Mouse (Mus musculus) kidney, embryonic 16.5 days (tissue): ENCODE data around the gene Mcidas. TPM values are rescaled to one million over a fixed set of nuclear protein-coding genes. Genes with fewer than 3 reads are reported as not detected.

ENCODE experiments used
- ATAC-seq: fragments of 200-750 bp; cut with Nextera tagmentation; 2 replicates; pipeline ENCODE4 v1.8.0; 2017; ENCODE audit warnings: moderate TSS enrichment; ENCODE audit not compliant: low FRiP score, low TSS enrichment
- H3K27ac ChIP-seq: fragments of 300-500 bp; sonication (generic); 2 replicates; pipeline ENCODE4 v1.5.1; 2014; ENCODE audit warnings: low read length
- H3K27me3 ChIP-seq: fragments of 300-500 bp; sonication (generic); 2 replicates; pipeline ENCODE4 v1.6.1; 2014; ENCODE audit warnings: low read length, control low read depth, mixed read lengths; ENCODE audit not compliant: insufficient read depth
- H3K36me3 ChIP-seq: fragments of 300-500 bp; sonication (generic); 2 replicates; pipeline ENCODE4 v1.6.1; 2014; ENCODE audit warnings: low read length, control low read depth, mixed read lengths; ENCODE audit not compliant: insufficient read depth
- H3K4me1 ChIP-seq: fragments of 300-500 bp; sonication (generic); 2 replicates; pipeline ENCODE4 v1.6.1; 2014; ENCODE audit warnings: low read length, control low read depth, mixed read lengths; ENCODE audit not compliant: insufficient read depth
- H3K4me2 ChIP-seq: fragments of 300-500 bp; sonication (generic); replicated peaks from 2 replicates; pipeline ENCODE4 v1.6.1; 2014; ENCODE audit warnings: low read depth, low read length
- H3K4me3 ChIP-seq: fragments of 300-500 bp; sonication (generic); 2 replicates; pipeline ENCODE4 v1.5.1; 2014; ENCODE audit warnings: mild to moderate bottlenecking, low read length
- H3K9ac ChIP-seq: fragments of 300-500 bp; sonication (generic); replicated peaks from 2 replicates; pipeline ENCODE4 v1.6.1; 2014; ENCODE audit warnings: low read length
- H3K9me3 ChIP-seq: fragments of 300-500 bp; sonication (generic); 2 replicates; pipeline ENCODE4 v1.6.1; 2016; ENCODE audit warnings: low read length, control low read depth
- WGBS: fragments of 180-500 bp; shearing (Covaris S2); extraction: QIAGEN DNeasy Blood & Tissue Kit; methylation state at CpG from one replicate; pipeline ENCODE4 v1.1.7; 2014; 5-methylcytosine and 5-hydroxymethylcytosine counted together
- polyA plus RNA-seq: library from polyadenylated mRNA; unstranded; fragments of >200 nt; fragmentation: Nextera tagmentation; extraction: Ambion mirVana; gene quantifications from 2 replicates; pipeline ENCODE4 v1.2.1, GENCODE M21; 2015

Gene Mcidas
- polyA plus RNA-seq, 1 experiment from 2014 or later: 0.34 TPM

DNA sequence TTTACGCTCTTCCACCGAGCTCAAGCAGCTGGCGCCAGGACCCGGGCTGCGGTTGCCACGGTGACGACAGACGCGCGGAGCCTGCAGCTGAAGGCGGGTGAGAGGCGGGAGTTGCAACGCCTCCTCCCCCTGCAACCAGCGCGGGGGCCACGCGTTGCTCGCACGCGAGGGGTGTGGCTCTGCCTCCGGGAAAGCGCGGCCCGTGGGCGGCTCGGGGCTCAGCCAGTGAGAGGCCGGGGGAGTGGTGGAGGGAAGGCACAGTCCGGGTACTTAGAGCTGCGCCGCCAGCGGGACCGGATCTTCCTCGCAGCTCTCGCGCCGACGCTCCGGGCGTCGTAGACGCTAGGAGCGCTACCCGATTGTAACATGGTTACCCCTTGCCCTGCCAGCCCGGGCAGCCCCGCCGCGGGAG is 6.1 kb upstream of the Mcidas start, which contains the start of gene Ccno:
Ccno (plus strand) TSS at position 271 of the 412 bp plus-strand sequence.
- peak; percentile 97 for ATAC-seq
- WGBS: under 1% methylated on average over 46 of the region's 47 CpGs
- H3K27ac ChIP-seq: no peak within 1 kb of the TSS

DNA sequence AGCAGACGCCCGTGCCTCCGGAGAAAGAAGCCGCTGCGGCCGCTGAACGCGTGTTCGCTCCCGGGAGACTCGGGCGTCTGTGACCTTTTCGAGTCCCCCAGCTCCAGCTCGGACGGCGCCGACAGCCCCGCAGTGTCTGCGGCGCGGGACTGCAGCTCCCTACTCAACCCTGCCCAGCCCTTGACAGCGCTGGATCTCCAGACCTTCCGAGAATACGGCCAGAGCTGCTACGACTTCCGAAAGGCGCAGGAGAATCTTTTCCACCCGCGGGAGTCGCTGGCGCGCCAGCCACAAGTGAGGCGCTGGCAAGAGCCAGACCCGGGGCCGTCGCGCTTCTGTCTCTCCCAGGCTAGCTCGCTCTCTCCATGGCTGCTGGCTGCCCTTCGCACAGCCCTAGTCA is 5.7 kb upstream of the Mcidas start:
- Histone ChIP-seq H3K4me1 (peaks cover 37% of the 10 kb centered on the region), H3K27me3 (peaks cover 71% of the 10 kb centered on the region), H3K27ac (no peak overlapping the region), H3K4me3 (peak overlapping the region; percentile 63), H3K9me3 (no peaks in the 10 kb centered on the region), H3K9ac (peak overlapping the region; percentile 54), H3K36me3 (no peaks in the 10 kb centered on the region), H3K4me2 (peak overlapping the region; percentile 99)
- ATAC-seq: peak; percentile 40
- under 1% methylated on average over 39 of the region's 39 CpGs for WGBS

More for the DNA sequence above, 6.1 kb upstream of the Mcidas start, which contains the start of gene Ccno:
- peaks cover 67% of the 10 kb centered on the region for H3K27me3 ChIP-seq
- no peaks in the 10 kb centered on the region for H3K9me3 ChIP-seq
- H3K4me2 ChIP-seq: peak within 1 kb of the TSS; percentile 99
- no peaks in the 10 kb centered on the region for H3K36me3 ChIP-seq
- peak within 1 kb of the TSS; percentile 63 for H3K4me3 ChIP-seq
- H3K9ac ChIP-seq: peak within 1 kb of the TSS; percentile 54
- H3K4me1 ChIP-seq: peaks cover 37% of the 10 kb centered on the region

DNA sequence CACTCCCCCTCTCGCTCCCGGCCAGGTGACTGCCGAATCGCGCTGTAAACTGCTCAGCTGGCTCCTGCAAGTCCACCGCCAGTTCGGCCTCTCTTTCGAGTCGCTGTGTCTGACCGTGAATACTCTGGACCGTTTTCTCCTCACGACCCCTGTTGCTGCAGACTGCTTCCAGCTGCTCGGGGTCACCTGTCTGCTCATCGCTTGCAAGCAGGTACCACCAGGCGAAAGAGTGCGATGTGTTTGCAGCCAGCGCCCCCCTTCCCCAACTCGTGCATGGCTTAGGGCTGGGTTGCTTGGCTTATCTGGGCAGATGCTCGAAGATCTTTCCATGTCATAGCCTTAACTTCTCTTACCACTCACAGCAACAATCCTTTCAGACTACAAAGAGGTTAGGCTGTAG is 4.8 kb upstream of the Mcidas start:
- Histone ChIP-seq H3K27ac (no peak overlapping the region), H3K36me3 (no peaks in the 10 kb centered on the region), H3K4me2 (peak overlapping the region; percentile 99), H3K4me1 (peaks cover 45% of the 10 kb centered on the region), H3K4me3 (peak overlapping the region; percentile 63), H3K27me3 (peaks cover 80% of the 10 kb centered on the region), H3K9me3 (no peaks in the 10 kb centered on the region), H3K9ac (no peak overlapping the region)
- 1% methylated on average over 19 of the region's 19 CpGs for WGBS
- ATAC-seq: no peak

DNA sequence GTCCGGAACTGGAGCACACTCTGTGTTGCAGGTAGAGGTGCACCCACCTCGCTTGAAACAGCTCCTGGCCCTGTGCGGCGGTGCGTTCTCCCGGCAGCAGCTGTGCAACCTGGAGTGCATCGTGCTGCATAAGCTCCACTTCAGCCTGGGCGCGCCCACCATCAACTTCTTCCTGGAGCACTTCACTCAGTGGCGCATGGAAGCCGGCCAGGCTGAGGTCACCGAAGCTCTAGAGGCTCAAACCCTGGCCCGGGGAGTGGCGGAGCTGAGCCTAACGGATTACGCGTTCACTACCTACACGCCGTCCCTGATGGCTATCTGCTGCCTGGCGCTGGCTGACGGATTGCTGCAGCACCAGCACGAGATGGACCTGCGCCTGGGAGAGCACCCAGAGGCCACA is 4.1 kb upstream of the Mcidas start:
- H3K36me3 ChIP-seq: no peaks in the 10 kb centered on the region
- H3K4me3 ChIP-seq: peak overlapping the region; percentile 8; the same call in 1 of the 2 replicates
- no peak overlapping the region for H3K27ac ChIP-seq
- H3K27me3 ChIP-seq: peaks cover 82% of the 10 kb centered on the region
- WGBS: 2% methylated on average over 23 of the region's 23 CpGs
- H3K9ac ChIP-seq: no peak overlapping the region
- H3K4me2 ChIP-seq: peak overlapping the region; percentile 33
- no peak for ATAC-seq
- H3K4me1 ChIP-seq: peaks cover 49% of the 10 kb centered on the region
- H3K9me3 ChIP-seq: no peaks in the 10 kb centered on the region

DNA sequence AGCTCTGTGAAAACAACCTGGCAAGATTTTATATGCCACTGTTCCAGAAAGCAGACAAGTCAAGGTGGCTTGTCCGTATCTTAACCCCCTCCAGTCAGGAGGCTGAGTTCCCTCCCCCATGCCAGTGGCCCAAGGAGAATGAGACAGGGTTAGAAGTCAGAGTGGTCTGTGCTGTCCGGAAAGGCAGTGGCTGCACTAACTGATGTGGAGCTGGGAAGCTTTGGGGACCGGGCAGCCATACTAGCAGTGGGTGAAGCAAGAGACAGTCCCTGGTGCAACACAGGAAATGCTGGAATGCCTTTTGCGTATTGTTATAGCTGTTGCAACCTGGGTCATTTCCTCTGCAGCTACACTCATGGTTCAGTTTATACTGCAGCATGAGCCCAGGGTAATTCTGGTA is 3.3 kb upstream of the Mcidas start:
- Histone ChIP-seq H3K36me3 (no peaks in the 10 kb centered on the region), H3K4me2 (peak overlapping the region; percentile 12; the same call in 1 of the 2 replicates), H3K9me3 (no peaks in the 10 kb centered on the region), H3K27ac (no peak overlapping the region), H3K27me3 (peaks cover 89% of the 10 kb centered on the region), H3K9ac (no peak overlapping the region), H3K4me1 (peaks cover 49% of the 10 kb centered on the region), H3K4me3 (no peak overlapping the region)
- no peak for ATAC-seq
- WGBS: 11% methylated on average over 4 of the region's 4 CpGs

DNA sequence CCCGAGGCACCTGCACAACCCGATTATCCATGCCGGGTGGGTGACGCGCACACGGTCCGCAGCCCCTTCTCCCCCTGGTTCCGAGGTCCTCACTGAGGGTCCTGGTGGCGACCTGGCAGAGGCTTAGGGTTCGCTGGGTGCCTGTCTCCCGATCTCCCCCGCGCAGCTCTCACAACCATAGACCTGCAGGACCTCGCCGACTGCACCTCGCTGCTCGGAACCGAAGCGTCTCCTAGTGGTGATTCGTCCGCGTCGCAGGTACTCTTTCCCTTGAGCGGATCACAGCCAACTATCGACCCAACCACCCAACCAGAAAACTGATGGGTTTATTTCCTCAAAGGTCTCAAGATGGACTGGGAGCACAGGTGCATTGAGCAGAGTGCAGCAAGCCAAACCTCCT is 546 bp downstream of the Mcidas start:
- Histone ChIP-seq H3K27ac (no peak overlapping the region), H3K9me3 (no peaks in the 10 kb centered on the region), H3K27me3 (peaks cover 93% of the 10 kb centered on the region), H3K4me3 (peak overlapping the region; percentile 51), H3K4me2 (peak overlapping the region; percentile 84), H3K36me3 (no peaks in the 10 kb centered on the region), H3K9ac (no peak overlapping the region), H3K4me1 (peaks cover 38% of the 10 kb centered on the region)
- peak; percentile 67 for ATAC-seq
- 0% methylated on average over 25 of the region's 25 CpGs for WGBS

DNA sequence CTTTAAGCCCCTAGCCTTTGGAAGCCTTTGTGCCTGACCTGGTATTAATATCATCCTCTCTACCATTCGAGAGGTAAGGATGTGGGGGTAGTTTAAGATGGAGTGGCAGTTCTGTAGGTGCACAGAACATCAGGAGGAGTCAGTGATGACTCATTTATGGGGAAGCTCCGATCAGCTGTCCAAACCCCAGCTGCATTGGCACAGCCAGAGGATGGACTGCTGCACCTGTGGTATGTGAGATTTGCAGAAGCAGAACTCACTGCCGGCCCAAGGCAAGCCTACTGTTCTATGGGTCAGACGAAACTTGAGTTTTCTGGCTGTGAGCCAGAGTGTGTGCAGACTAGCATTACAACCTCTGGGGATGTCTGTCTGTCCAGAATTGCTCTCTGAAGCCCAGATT is 2.8 kb downstream of the Mcidas start:
- no peak overlapping the region for H3K4me2 ChIP-seq
- peaks cover 88% of the 10 kb centered on the region for H3K27me3 ChIP-seq
- peaks cover 23% of the 10 kb centered on the region for H3K4me1 ChIP-seq
- WGBS: 45% methylated on average over 4 of the region's 4 CpGs
- no peak overlapping the region for H3K27ac ChIP-seq
- ATAC-seq: no peak
- H3K4me3 ChIP-seq: no peak overlapping the region
- no peaks in the 10 kb centered on the region for H3K9me3 ChIP-seq
- H3K9ac ChIP-seq: no peak overlapping the region
- H3K36me3 ChIP-seq: no peaks in the 10 kb centered on the region

DNA sequence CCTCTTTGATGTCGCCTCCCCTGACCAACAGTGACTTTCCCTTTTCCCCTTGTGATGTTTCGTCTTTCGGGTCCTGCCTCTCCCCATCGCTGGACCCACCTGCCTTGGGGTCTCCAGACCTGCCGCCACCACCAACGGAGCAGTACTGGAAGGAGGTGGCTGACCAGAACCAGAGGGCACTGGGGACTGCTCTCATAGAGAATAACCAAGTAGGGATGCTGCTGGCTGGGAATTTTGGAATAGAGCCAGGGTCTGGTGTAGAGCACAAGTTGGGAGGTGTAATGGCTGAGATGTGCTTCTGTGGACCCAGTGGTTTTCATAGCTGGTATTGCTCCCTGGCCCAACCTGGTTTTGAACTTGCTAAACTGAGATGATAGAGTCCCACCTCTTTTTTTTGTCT is 3.7 kb downstream of the Mcidas start:
- WGBS: 71% methylated on average over 6 of the region's 6 CpGs
- Histone ChIP-seq H3K27ac (no peak overlapping the region), H3K4me2 (no peak overlapping the region), H3K4me3 (no peak overlapping the region), H3K27me3 (peaks cover 87% of the 10 kb centered on the region), H3K4me1 (peaks cover 23% of the 10 kb centered on the region), H3K9me3 (no peaks in the 10 kb centered on the region), H3K36me3 (no peaks in the 10 kb centered on the region), H3K9ac (no peak overlapping the region)
- ATAC-seq: no peak

DNA sequence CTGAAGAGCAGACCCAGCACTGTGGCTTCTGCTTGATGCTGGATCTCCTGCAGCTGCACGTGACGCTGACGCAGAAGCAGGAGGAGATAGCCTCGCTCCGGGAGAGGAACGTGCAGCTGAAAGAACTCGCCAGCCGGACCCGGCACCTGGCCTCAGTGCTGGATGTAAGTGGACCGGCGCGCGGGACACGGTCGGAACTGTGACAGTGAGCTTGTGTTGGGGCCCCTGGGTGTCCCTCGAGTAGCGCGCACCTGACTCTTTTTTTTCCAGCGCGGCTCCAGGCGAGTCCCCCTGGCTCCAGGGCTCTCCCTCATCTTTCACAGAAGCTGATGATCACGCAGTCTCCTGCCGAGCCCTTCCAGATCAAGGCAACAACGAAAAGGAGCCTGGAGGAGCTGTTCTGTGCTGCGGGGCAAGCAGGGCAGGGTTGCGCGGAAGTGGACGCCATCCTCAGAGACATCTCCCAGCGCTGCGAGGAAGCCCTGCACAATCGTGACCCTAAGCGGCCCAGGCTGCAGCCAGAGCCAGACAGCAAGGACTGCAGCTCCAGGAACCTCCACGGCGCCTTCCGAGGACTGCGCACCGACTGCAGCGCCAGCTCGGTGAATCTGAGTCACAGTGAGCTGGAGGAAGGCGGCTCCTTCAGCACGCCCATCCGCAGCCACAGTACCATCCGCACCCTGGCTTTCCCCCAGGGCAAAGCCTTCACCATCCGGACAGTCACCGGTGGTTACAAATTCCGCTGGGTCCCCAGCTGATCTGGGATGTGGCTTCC is 5.0 kb downstream of the Mcidas start:
- peak; percentile 42; the same call in 1 of the 2 replicates for ATAC-seq
- WGBS: under 1% methylated on average over 46 of the region's 46 CpGs
- H3K4me1 ChIP-seq: peaks cover 17% of the 10 kb centered on the region
- H3K36me3 ChIP-seq: no peaks in the 10 kb centered on the region
- no peak overlapping the region for H3K27ac ChIP-seq
- peak overlapping the region; percentile 62 for H3K9ac ChIP-seq
- no peaks in the 10 kb centered on the region for H3K9me3 ChIP-seq
- H3K4me2 ChIP-seq: peak overlapping the region; percentile 88
- H3K4me3 ChIP-seq: peak overlapping the region; percentile 51
- H3K27me3 ChIP-seq: peaks cover 76% of the 10 kb centered on the region

DNA sequence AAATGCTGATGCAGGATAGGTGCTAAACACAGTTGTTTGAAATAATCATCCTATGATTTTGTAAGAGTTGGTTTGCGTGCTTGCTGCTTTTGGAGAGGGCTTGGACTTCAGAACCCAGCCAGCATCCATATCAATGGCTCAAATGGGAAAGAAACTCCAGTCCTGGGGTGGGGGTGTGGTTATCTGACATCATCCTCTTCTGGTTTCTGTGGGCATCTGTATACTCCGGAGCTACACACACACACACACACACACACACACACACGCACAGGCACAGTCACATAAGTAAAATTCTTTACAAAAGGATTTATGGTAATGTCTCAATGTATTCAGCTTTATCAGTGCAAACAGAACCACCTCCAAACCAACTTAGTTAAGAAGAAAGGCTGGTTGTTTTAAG is 6.4 kb downstream of the Mcidas start:
- Histone ChIP-seq H3K9me3 (no peaks in the 10 kb centered on the region), H3K36me3 (no peaks in the 10 kb centered on the region), H3K27me3 (peaks cover 61% of the 10 kb centered on the region), H3K4me1 (peaks cover 11% of the 10 kb centered on the region), H3K4me3 (no peak overlapping the region), H3K9ac (no peak overlapping the region), H3K4me2 (no peak overlapping the region), H3K27ac (no peak overlapping the region)
- ATAC-seq: no peak
- WGBS: 70% methylated on average over 3 of the region's 3 CpGs
